Mouse (Mus musculus): ENCODE measurements around the gene Arhgap15. TPM values are rescaled to one million over a fixed set of nuclear protein-coding genes. Genes with fewer than 3 reads are reported as not detected.

The Arhgap15 gene
- polyA plus RNA-seq, 1 experiment from 2014 or later = 1.0 TPM

DNA sequence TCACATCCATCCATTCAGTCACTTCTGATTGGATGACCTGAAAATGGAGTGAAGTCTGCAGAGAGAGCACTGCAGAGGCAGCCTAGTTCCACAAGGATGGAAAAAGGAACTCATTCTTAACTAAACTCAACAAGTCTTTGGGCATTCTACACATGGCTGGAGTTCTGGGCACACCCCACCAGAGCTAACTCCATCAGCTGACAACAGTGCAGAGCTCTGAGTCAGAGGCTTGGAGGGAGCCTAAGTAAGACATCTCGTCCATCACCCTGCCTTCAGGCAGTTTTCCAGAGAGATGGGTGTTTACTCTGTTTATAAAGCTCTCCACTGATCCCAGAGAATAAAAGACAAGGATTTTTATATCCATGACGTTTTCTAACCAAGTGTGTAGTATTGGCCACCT lies 696.3 kb downstream of the Arhgap15 start:
- H3K9me3 ChIP-seq (replicated peaks; ENCODE audit: control insufficient read depth, low read length) = peaks cover 7% of the 10 kb centered on the region; the same call in 1 of the 2 replicates
- no peaks in the 10 kb centered on the region for H3K36me3 ChIP-seq (ENCODE audit: control insufficient read depth, insufficient read depth, low read length)
- no peak overlapping the region for H3K27ac ChIP-seq (ENCODE audit: low read depth, low read length)
- H3K4me2 ChIP-seq (ENCODE audit: low read length) = no peak overlapping the region
- no peak overlapping the region for H3K9ac ChIP-seq (ENCODE audit: low read length)
- ATAC-seq = no peak
- no peak for DNase-seq (ENCODE audit: low spot score)
- 74% methylated on average over 2 of the region's 2 CpGs for WGBS
- 0 out of 2 replicates have a peak, but pooled peaks cover 3% of the 10 kb centered on the region for H3K4me1 ChIP-seq (ENCODE audit: control insufficient read depth, insufficient read depth, low read length)
- no peaks in the 10 kb centered on the region for H3K27me3 ChIP-seq (replicated peaks; ENCODE audit: control insufficient read depth, insufficient read depth, low read length)
- no peak overlapping the region for H3K4me3 ChIP-seq (ENCODE audit: low read depth, low read length)

Other genes starting within 250 kb of the Arhgap15 start
- 0.36 TPM in 2 replicates for gene Kynu, start 193.5 kb upstream of the Arhgap15 start, polyA plus RNA-seq (2014; fragmentation: Nextera tagmentation; extraction: Ambion mirVana)

Measured in forebrain, embryonic 14.5 days (tissue).